Mouse (Mus musculus) forebrain, embryonic 12.5 days (tissue): ENCODE results near the gene Tbxa2r. TPM values are rescaled to one million over a fixed set of nuclear protein-coding genes. Genes with fewer than 3 reads are reported as not detected.

Experiments
- ATAC-seq: fragments of 200-750 bp; cut with Nextera tagmentation; 2 replicates; pipeline ENCODE4 v1.8.0; 2017; ENCODE audit warnings: moderate TSS enrichment; ENCODE audit not compliant: low FRiP score
- H3K27ac ChIP-seq: fragments of 300-500 bp; sonication (generic); 2 replicates; pipeline ENCODE4 v1.5.1; 2016; ENCODE audit warnings: mild to moderate bottlenecking
- H3K27me3 ChIP-seq: fragments of 300-500 bp; sonication (generic); 2 replicates; pipeline ENCODE4 v1.6.1; 2016; ENCODE audit warnings: mild to moderate bottlenecking
- H3K36me3 ChIP-seq: fragments of 300-500 bp; sonication (generic); replicated peaks from 2 replicates; pipeline ENCODE4 v1.6.1; 2016; ENCODE audit warnings: mild to moderate bottlenecking
- H3K4me1 ChIP-seq: fragments of 300-500 bp; sonication (generic); 2 replicates; pipeline ENCODE4 v1.6.1; 2016
- H3K4me2 ChIP-seq: fragments of 300-500 bp; sonication (generic); 2 replicates; pipeline ENCODE4 v1.6.1; 2016; ENCODE audit warnings: mild to moderate bottlenecking, moderate library complexity
- H3K4me3 ChIP-seq: fragments of 300-500 bp; sonication (generic); replicated peaks from 2 replicates; pipeline ENCODE4 v1.5.1; 2016; ENCODE audit warnings: mild to moderate bottlenecking
- H3K9ac ChIP-seq: fragments of 300-500 bp; sonication (generic); 2 replicates; pipeline ENCODE4 v1.6.1; 2016; ENCODE audit warnings: mild to moderate bottlenecking
- H3K9me3 ChIP-seq: fragments of 300-500 bp; sonication (generic); 2 replicates; pipeline ENCODE4 v1.6.1; 2016
- WGBS: fragments of 180-500 bp; shearing (Covaris S2); methylation state at CpG from one replicate; pipeline ENCODE4 v1.1.7; 2016; 5-methylcytosine and 5-hydroxymethylcytosine counted together
- polyA plus RNA-seq: library from polyadenylated mRNA; unstranded; fragments of >200 nt; fragmentation: Nextera tagmentation; extraction: Ambion mirVana; gene quantifications from 2 replicates; pipeline ENCODE4 v1.2.1, GENCODE M21; 2016

Tbxa2r gene
- polyA plus RNA-seq, 1 experiment from 2014 or later, result 2.1 TPM

DNA sequence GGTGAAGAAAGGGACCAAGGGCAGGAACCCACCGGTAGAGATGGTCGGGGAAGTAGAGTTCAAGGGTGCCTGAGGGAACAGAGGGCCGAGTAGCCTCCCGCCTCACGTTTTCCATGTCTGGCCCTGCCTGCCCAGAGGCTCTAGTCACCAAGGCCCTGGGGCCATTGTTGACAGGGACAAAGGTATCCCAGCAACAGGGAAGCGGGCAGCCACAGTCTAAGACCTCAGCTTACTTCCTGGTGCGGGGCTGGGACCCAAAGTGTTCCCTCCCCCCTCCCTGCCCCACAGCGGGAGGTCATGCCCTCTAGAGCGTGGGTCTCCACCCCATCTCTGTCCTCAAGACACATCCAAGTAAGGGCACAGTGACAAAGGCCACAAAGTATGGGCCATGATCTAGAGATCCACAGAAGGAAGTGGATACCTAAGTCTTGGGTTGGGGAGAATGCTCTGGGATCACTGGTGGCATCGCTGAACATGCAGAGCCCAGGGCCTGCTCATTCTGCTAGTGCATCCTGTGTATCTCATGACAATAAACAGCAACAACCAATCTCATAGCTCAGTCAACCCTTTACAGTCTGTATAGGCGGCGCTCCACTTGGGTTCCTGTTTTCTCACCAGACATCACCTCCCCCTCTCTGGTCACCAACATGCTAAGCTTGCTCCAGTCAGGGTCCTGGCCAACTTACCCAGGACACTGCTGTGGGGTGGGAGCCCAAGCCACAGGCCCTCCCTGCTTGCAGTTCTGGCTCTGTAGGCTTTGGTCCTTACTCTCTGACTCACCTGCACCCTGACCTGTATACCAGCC lies 37.3 kb downstream of the Tbxa2r start, which contains the start of gene 4930404N11Rik:
TSS of gene 4930404N11Rik (minus strand) at position 145 of the 805 bp plus-strand sequence.
- no peak within 1 kb of the TSS; the same call in 1 of the 2 replicates for H3K27ac ChIP-seq

DNA sequence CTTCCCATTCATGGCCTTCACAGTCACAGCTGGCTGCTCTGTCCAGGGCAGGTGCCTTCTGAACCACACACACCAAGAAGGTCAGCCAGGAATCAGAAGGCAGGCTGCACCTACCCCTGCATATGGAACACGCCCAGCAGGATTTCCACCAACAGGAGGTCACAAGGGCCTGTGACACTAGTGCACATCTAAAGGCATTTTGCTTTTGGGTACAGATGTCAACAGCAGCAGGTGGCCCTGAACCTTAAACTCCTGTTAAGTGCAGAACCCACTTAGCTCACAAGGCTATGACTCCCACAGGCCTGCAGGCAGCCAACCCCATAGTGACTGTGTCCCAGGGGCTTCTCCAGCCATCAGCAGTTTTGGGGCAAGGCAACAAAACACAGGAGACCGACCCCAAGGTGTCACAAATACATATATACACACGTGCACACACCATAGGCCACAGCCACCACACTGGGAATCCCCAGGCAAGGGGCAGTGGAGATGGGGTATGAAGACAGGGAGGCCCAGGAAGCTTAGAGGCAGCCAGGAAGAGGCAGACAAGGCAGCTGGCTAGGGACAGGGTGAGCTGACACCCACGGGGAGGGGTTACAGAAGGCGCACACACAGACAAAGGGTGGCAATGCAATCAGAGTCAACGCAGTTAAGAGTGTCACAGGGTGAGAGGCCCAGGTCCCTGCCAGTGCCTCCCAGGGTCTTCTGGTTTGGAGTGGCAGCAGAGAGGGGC lies 38.1 kb downstream of the Tbxa2r start:
- Histone ChIP-seq H3K9me3 (no peaks in the 10 kb centered on the region), H3K9ac (no peak overlapping the region), H3K4me3 (no peak overlapping the region), H3K4me2 (no peak overlapping the region), H3K27ac (no peak overlapping the region), H3K36me3 (peaks cover 56% of the 10 kb centered on the region), H3K27me3 (peaks cover 33% of the 10 kb centered on the region), H3K4me1 (peaks cover 48% of the 10 kb centered on the region)
- ATAC-seq, result no peak
- 84% methylated on average over 6 of the region's 6 CpGs for WGBS

More for the DNA sequence above, 37.3 kb downstream of the Tbxa2r start, which contains the start of gene 4930404N11Rik:
- H3K4me3 ChIP-seq, result peak within 1 kb of the TSS; percentile 35
- peaks cover 33% of the 10 kb centered on the region for H3K27me3 ChIP-seq
- WGBS, result 18% methylated on average over 12 of the region's 12 CpGs
- ATAC-seq, result no peak
- peak within 1 kb of the TSS; percentile 64 for H3K4me2 ChIP-seq
- peak within 1 kb of the TSS; percentile 44 for H3K9ac ChIP-seq
- peaks cover 51% of the 10 kb centered on the region for H3K4me1 ChIP-seq
- peaks cover 48% of the 10 kb centered on the region for H3K36me3 ChIP-seq
- H3K9me3 ChIP-seq, result no peaks in the 10 kb centered on the region

DNA sequence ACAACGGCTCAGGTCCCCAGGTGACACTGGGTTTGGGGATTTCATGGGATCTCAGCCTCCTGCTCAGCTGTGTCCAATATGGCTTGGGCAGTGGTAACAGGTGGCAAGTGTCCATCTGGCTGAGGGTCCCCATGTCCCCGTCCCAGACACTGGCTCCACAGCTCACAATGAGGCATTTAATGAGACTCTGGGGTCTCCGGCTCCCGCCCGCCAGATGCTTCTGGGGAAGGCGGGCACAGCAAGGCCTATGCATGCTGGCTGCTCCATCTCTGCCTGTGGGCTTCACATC lies 38.6 kb downstream of the Tbxa2r start:
- Histone ChIP-seq H3K4me3 (no peak overlapping the region; the same call in 1 of the 2 replicates), H3K36me3 (peaks cover 61% of the 10 kb centered on the region), H3K4me2 (no peak overlapping the region), H3K27ac (0 out of 2 replicates have a peak overlapping the region, but pooled peaks have one; percentile 13), H3K4me1 (peaks cover 48% of the 10 kb centered on the region), H3K9me3 (no peaks in the 10 kb centered on the region), H3K27me3 (peaks cover 33% of the 10 kb centered on the region), H3K9ac (no peak overlapping the region)
- no peak for ATAC-seq
- WGBS, result 84% methylated on average over 6 of the region's 6 CpGs

DNA sequence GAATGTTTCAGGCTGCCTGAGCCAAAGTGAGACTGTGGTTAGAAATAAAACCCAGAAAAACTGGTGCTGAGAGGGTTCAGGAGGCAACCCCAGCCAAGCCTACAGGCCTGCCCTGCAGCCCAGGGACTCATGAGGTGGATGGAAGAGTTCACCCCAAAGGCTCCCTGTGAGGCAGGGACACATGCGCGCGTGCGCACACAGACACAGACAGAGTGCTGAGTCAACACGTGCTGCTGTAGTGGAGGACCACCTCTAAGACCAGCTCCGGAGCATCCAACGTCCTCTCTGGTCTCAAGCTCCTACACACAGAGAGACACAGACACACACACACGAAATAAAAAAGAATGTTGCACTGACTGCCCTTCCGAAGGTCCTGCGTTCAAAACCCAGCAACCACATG lies 46.8 kb downstream of the Tbxa2r start:
- no peak for ATAC-seq
- Histone ChIP-seq H3K27ac (no peak overlapping the region), H3K27me3 (no peaks in the 10 kb centered on the region), H3K4me3 (no peak overlapping the region), H3K9ac (no peak overlapping the region), H3K9me3 (no peaks in the 10 kb centered on the region), H3K4me2 (no peak overlapping the region; the same call in 1 of the 2 replicates), H3K4me1 (peaks cover 30% of the 10 kb centered on the region), H3K36me3 (peaks cover 54% of the 10 kb centered on the region)
- 94% methylated on average over 10 of the region's 10 CpGs for WGBS

DNA sequence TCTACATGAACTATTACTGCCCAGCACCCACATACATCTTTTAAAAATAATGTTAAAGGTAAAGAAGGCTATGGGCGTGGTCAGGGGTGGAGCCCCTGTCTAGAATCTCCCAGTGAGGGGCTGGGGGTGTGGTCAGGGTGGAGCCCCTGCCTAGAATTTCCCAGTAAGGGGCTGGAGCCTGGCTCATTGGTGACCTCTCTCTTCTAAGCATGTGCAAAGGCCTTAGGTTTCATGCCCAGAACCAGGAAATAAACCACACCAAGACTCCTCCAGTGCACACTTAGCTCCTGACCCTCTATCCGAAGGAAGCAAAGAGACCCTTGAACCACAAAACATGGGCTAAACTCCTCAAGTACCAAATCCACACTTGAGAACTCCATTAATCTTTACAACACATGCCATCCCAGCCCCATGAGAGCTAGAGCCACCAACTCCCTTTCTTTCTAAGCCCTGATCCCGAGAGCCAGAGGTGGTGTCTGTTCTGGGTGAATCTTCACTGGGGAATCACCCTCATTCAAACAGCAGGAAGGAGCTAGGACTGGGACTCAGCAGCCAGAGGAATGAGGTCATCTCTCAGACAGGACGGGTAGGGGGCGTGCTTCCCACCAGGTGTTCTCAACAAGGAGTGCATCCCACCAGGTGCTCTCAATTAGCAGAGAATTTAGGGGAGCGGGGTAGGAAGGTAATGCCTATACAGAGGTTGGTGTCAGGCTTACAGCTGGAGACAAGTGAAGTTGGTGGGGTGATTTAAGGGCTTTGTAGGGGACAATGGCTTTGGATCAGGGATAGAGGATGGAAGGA lies 48.2 kb downstream of the Tbxa2r start:
- WGBS, result 38% methylated on average over 6 of the region's 6 CpGs

DNA sequence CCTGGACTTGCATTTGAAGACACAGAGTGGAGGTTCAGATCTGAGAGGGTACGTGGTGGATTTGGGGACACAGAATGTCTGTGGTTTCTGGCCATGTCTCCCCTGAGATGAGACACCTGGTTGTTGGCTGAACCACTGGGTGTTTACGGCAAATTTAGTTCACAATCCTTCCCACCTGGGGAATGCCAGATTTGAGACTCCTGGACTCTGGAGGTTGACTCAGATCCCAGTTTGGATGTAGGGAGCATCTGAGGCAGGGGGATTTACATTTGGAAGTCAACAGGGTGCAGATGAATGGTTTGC lies 48.8 kb downstream of the Tbxa2r start:
- Histone ChIP-seq H3K36me3 (peaks cover 35% of the 10 kb centered on the region), H3K27me3 (0 out of 2 replicates have a peak, but pooled peaks cover 5% of the 10 kb centered on the region), H3K27ac (peak overlapping the region; percentile 79), H3K4me3 (peak overlapping the region; percentile 88), H3K9ac (peak overlapping the region; percentile 97), H3K4me2 (peak overlapping the region; percentile 78), H3K4me1 (peaks cover 30% of the 10 kb centered on the region), H3K9me3 (no peaks in the 10 kb centered on the region)
- no peak for ATAC-seq
- 53% methylated on average over 2 of the region's 2 CpGs for WGBS

More for the DNA sequence above, 48.2 kb downstream of the Tbxa2r start:
- Histone ChIP-seq H3K4me2 (peak overlapping the region; percentile 78), H3K27me3 (0 out of 2 replicates have a peak, but pooled peaks cover under 1% of the 10 kb centered on the region), H3K4me1 (peaks cover 30% of the 10 kb centered on the region), H3K36me3 (peaks cover 39% of the 10 kb centered on the region), H3K9ac (peak overlapping the region; percentile 97), H3K4me3 (peak overlapping the region; percentile 88), H3K9me3 (no peaks in the 10 kb centered on the region), H3K27ac (no peak overlapping the region)
- no peak for ATAC-seq

DNA sequence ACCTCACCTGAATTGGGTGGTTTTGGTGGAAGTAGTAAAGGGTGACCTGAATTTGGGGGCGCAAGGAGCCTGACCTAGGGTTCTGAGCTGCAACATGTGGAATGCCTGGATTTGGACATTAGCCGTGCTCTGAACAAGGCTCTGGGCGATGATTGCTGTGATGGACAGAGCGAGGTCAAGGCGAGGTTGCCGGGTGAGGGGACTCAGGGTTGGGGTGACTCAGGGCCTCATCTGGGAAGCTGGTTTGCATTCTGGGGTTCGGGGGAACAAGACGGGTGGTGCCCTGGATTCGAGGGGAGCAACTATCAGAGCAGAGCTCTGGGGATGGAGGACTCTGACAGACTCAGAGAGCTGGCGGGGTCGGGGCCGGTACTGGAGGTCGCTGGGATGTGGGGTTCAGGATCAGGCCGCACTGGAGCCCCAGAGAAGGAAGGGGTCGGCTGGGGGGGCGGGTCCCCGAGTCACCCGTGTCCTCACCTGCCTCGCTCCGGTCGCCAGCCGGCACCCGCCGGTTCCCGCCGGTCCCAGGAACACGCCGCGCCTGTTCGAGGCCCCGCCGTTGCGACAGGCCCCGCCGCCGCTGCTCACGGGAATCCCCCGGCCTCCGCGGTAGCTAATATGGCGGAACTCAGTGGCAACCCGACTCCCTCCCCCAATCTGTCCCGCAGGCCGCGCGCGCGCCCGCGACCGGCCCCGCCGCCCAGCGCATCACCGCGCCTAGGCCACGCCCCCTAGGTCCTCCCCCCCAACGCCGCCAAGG lies 49.4 kb downstream of the Tbxa2r start, which contains the start of gene Fzr1:
TSS of gene Fzr1 (minus strand) at position 724 of the 760 bp plus-strand sequence.
- Histone ChIP-seq H3K27me3 (0 out of 2 replicates have a peak, but pooled peaks cover 5% of the 10 kb centered on the region), H3K4me2 (peak within 1 kb of the TSS; percentile 78), H3K4me1 (peaks cover 30% of the 10 kb centered on the region), H3K36me3 (peaks cover 29% of the 10 kb centered on the region), H3K4me3 (peak within 1 kb of the TSS; percentile 88), H3K9ac (peak within 1 kb of the TSS; percentile 97), H3K9me3 (no peaks in the 10 kb centered on the region), H3K27ac (peak within 1 kb of the TSS; percentile 82)
- WGBS, result under 1% methylated on average over 50 of the region's 59 CpGs
- peak; percentile 75 for ATAC-seq

DNA sequence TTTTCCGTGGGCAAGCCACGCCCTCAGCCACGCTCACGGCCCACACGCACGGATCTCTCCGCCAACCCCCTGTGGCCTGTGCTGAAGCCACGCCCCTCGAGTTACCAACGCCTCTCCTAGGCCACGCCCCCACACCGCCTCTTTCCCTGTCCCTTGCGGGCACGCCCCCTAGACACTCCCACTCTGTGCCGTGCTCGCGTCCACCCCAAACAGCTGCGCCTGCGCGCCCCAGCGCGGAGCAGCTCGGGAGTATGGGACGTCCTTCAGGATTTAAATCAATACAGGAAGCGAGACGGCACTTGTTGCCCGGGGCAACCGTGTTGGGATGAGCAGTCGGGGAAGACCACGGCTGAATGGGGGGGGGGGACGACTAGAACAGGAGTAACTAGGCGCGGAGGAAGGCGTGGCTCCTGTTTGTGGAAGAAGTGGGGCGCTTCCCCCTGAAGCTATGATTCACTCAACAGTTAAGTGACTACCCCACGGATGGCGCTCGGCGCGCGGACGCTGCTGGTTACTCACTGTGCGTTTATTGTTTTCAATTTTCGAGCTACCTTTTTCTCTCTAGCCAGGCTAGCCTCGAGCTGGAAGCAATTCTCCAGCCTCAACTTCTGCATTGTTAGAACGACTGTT lies 50.1 kb downstream of the Tbxa2r start:
- H3K9ac ChIP-seq, result peak overlapping the region; percentile 97
- peaks cover 28% of the 10 kb centered on the region for H3K4me1 ChIP-seq
- 0 out of 2 replicates have a peak, but pooled peaks cover 5% of the 10 kb centered on the region for H3K27me3 ChIP-seq
- ATAC-seq, result peak; percentile 96
- H3K27ac ChIP-seq, result peak overlapping the region; percentile 82
- H3K9me3 ChIP-seq, result no peaks in the 10 kb centered on the region
- peak overlapping the region; percentile 53 for H3K4me2 ChIP-seq
- under 1% methylated on average over 46 of the region's 46 CpGs for WGBS
- H3K4me3 ChIP-seq, result peak overlapping the region; percentile 88
- H3K36me3 ChIP-seq, result peaks cover 22% of the 10 kb centered on the region

DNA sequence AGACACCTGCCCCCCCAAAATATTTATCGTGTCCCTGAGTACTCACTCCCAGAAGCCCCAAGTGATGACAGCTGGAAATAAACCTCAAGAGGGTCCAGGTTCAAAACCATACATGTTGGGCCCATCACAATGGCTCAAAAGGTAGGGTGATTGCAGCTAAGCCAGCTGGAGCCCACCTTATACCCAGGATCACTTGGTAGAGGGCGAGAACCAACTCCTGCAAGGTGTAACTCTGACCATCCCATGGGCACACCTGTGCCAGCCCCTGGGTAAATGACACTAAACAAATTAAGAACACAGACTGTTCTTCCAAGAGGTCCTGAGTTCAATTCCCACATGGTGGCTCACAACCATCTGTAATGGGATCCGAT lies 50.6 kb downstream of the Tbxa2r start:
- H3K36me3 ChIP-seq, result peaks cover 17% of the 10 kb centered on the region
- peaks cover 28% of the 10 kb centered on the region for H3K4me1 ChIP-seq
- H3K27ac ChIP-seq, result peak overlapping the region; percentile 82
- H3K9ac ChIP-seq, result peak overlapping the region; percentile 26
- WGBS, result 56% methylated on average over 3 of the region's 3 CpGs
- no peak for ATAC-seq
- H3K4me2 ChIP-seq, result peak overlapping the region; percentile 53
- no peaks in the 10 kb centered on the region for H3K9me3 ChIP-seq
- H3K27me3 ChIP-seq, result 0 out of 2 replicates have a peak, but pooled peaks cover 5% of the 10 kb centered on the region
- H3K4me3 ChIP-seq, result peak overlapping the region; percentile 88

DNA sequence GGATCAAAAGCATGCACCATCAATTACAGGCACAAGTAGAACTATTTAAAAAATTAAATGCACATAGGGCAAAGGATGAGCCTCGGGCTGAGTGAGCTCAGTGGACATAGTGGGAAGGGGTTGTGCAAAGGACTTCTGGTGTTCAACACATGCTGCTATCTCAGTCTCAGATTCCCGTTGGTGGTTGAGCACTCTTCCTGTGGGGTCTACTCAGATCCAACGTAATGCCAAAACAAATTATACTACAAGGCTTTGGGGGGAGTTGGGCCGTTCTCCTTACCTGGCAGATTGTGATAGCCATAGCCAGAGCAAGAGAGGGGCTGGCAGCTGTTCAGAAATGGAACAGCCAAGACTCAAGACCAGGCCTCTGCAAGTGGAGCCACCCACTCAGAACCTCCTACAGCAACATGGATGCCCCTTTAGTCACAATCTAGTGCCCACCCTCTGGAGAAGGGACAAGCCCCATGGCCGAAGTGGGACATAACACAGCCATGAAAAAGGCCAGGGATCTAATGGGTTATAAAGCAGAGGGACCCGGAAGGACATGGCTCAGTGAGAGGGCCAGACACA lies 51.4 kb downstream of the Tbxa2r start:
- 92% methylated on average over 6 of the region's 6 CpGs for WGBS
- H3K9ac ChIP-seq, result no peak overlapping the region
- peaks cover 30% of the 10 kb centered on the region for H3K4me1 ChIP-seq
- H3K27ac ChIP-seq, result no peak overlapping the region
- H3K4me2 ChIP-seq, result no peak overlapping the region
- H3K27me3 ChIP-seq, result 0 out of 2 replicates have a peak, but pooled peaks cover 5% of the 10 kb centered on the region
- no peak for ATAC-seq
- H3K4me3 ChIP-seq, result no peak overlapping the region
- peaks cover 12% of the 10 kb centered on the region for H3K36me3 ChIP-seq
- H3K9me3 ChIP-seq, result no peaks in the 10 kb centered on the region

DNA sequence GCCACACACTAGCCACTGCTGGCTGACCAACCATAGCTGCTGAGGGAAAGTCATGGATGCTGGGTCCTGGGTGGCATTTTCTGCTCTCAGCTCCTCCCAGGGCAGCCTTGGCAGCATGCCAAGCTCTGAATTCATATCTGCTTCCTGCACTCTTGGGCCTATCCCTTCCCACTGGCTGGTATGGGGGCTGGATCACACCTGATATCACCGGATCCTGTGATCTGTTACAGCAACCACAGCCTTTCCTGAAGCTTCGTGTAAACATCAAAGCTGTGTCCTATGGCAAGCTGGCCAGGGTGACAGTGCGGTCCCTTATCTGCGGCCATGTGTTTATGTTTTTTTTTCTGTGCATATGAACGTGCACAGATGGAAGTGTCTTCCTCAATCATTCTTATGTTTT lies 53.5 kb downstream of the Tbxa2r start:
- Histone ChIP-seq H3K4me3 (no peak overlapping the region), H3K4me1 (peaks cover 27% of the 10 kb centered on the region), H3K9me3 (no peaks in the 10 kb centered on the region), H3K27me3 (0 out of 2 replicates have a peak, but pooled peaks cover 5% of the 10 kb centered on the region), H3K4me2 (no peak overlapping the region), H3K36me3 (peaks cover 15% of the 10 kb centered on the region), H3K27ac (no peak overlapping the region), H3K9ac (no peak overlapping the region)
- ATAC-seq, result no peak
- 85% methylated on average over 5 of the region's 5 CpGs for WGBS
